Mouse (Mus musculus) midbrain, postnatal 0 days (tissue): ENCODE results near the gene Sipa1l1. TPM values are rescaled to one million over a fixed set of nuclear protein-coding genes. Genes with fewer than 3 reads are reported as not detected.

ENCODE experiments used
- ATAC-seq: fragments of 200-750 bp; cut with Nextera tagmentation; 2 replicates; pipeline ENCODE4 v1.8.0; 2017; ENCODE audit warnings: moderate number of reproducible peaks, mild to moderate bottlenecking, moderate TSS enrichment, moderate library complexity; ENCODE audit not compliant: low FRiP score
- DNase-seq: peaks from one replicate; pipeline ENCODE4 v3.0.0-alpha.2; 2015; ENCODE audit warnings: low spot score
- H3K27ac ChIP-seq: fragments of 300-500 bp; sonication (generic); 2 replicates; pipeline ENCODE4 v1.5.1; 2014; ENCODE audit warnings: low read depth, mild to moderate bottlenecking, low read length, mixed read lengths
- H3K27me3 ChIP-seq: fragments of 300-500 bp; sonication (generic); 2 replicates; pipeline ENCODE4 v1.6.1; 2014; ENCODE audit warnings: low read length, control low read depth, mixed read lengths; ENCODE audit not compliant: insufficient read depth
- H3K36me3 ChIP-seq: fragments of 300-500 bp; sonication (generic); 2 replicates; pipeline ENCODE4 v1.6.1; 2014; ENCODE audit warnings: low read length, control low read depth, mixed read lengths; ENCODE audit not compliant: insufficient read depth
- H3K4me1 ChIP-seq: fragments of 300-500 bp; sonication (generic); 2 replicates; pipeline ENCODE4 v1.6.1; 2014; ENCODE audit warnings: mild to moderate bottlenecking, control low read depth, antibody characterized with exemption, low read length, mixed read lengths; ENCODE audit not compliant: insufficient read depth
- H3K4me2 ChIP-seq: fragments of 300-500 bp; sonication (generic); 2 replicates; pipeline ENCODE4 v1.6.1; 2014; ENCODE audit warnings: low read depth, mild to moderate bottlenecking, low read length, mixed read lengths; ENCODE audit not compliant: poor library complexity, severe bottlenecking
- H3K4me3 ChIP-seq: fragments of 300-500 bp; sonication (generic); 2 replicates; pipeline ENCODE4 v1.5.1; 2014; ENCODE audit warnings: low read depth, mild to moderate bottlenecking, low read length, moderate library complexity
- H3K9ac ChIP-seq: fragments of 300-500 bp; sonication (generic); replicated peaks from 2 replicates; pipeline ENCODE4 v1.6.1; 2014; ENCODE audit warnings: mild to moderate bottlenecking, low read length, moderate library complexity, mixed read lengths; ENCODE audit not compliant: poor library complexity, severe bottlenecking
- H3K9me3 ChIP-seq: fragments of 300-500 bp; sonication (generic); 2 replicates; pipeline ENCODE4 v1.6.1; 2016; ENCODE audit warnings: low read length, control low read depth
- CTCF ChIP-seq: IDR thresholded peaks from 2 replicates; pipeline ENCODE4 v1.5.1; 2016; ENCODE audit warnings: antibody characterized with exemption, mild to moderate bottlenecking
- WGBS: fragments of 180-500 bp; shearing (Covaris S2); extraction: QIAGEN DNeasy Blood & Tissue Kit; methylation state at CpG from one replicate; pipeline ENCODE4 v1.1.7; 2014; 5-methylcytosine and 5-hydroxymethylcytosine counted together
- polyA plus RNA-seq: library from polyadenylated mRNA; unstranded; fragments of >200 nt; fragmentation: Nextera tagmentation; extraction: Ambion mirVana; gene quantifications from 2 replicates; pipeline ENCODE4 v1.2.1, GENCODE M21; 2015
- total RNA-seq: library from RNA; depleted of rRNA; stranded (reverse); fragments of >200 nt; gene quantifications from 2 replicates; pipeline ENCODE4 v1.2.3, GENCODE M21; 2014

The Sipa1l1 gene
- total and polyA plus RNA-seq, 2 experiments from 2014 or later, result 7.1 to 22.2 TPM

- Histone ChIP-seq H3K4me2 (no peak overlapping the region), H3K4me3 (no peak overlapping the region), H3K36me3 (no peaks in the 10 kb centered on the region), H3K9ac (no peak overlapping the region), H3K9me3 (no peaks in the 10 kb centered on the region), H3K27ac (no peak overlapping the region), H3K4me1 (peaks cover 6% of the 10 kb centered on the region; the same call in 1 of the 2 replicates), H3K27me3 (no peaks in the 10 kb centered on the region)
- no peak for ATAC-seq
- DNase-seq, result no peak
- TF ChIP-seq CTCF, result no peak
- 65% methylated on average over 4 of the region's 4 CpGs for WGBS
Observed at GRCm38 (mm10) chr12:82473238-82473637, 304.1 kb downstream of the Sipa1l1 start.

GRCm38 (mm10) chr12:82474409-82474808 lies 305.3 kb downstream of the Sipa1l1 start:
- H3K4me1 ChIP-seq, result peaks cover 10% of the 10 kb centered on the region; the same call in 1 of the 2 replicates
- H3K4me3 ChIP-seq, result no peak overlapping the region
- H3K27ac ChIP-seq, result no peak overlapping the region
- H3K27me3 ChIP-seq, result no peaks in the 10 kb centered on the region
- no peak for DNase-seq
- no peak overlapping the region for H3K4me2 ChIP-seq
- 79% methylated on average over 4 of the region's 4 CpGs for WGBS
- H3K9ac ChIP-seq, result no peak overlapping the region
- H3K9me3 ChIP-seq, result no peaks in the 10 kb centered on the region
- TF ChIP-seq CTCF, result no peak
- ATAC-seq, result no peak
- H3K36me3 ChIP-seq, result no peaks in the 10 kb centered on the region

- H3K27me3 ChIP-seq, result no peaks in the 10 kb centered on the region
- no peak for TF ChIP-seq CTCF
- no peak overlapping the region for H3K9ac ChIP-seq
- H3K4me2 ChIP-seq, result no peak overlapping the region
- peaks cover 10% of the 10 kb centered on the region; the same call in 1 of the 2 replicates for H3K4me1 ChIP-seq
- 88% methylated on average over 10 of the region's 10 CpGs for WGBS
- no peak overlapping the region for H3K4me3 ChIP-seq
- H3K36me3 ChIP-seq, result no peaks in the 10 kb centered on the region
- no peak for DNase-seq
- no peaks in the 10 kb centered on the region for H3K9me3 ChIP-seq
- H3K27ac ChIP-seq, result no peak overlapping the region
- no peak for ATAC-seq
Observed at GRCm38 (mm10) chr12:82476028-82476427, 306.9 kb downstream of the Sipa1l1 start.

GRCm38 (mm10) chr12:82476580-82476979 lies 307.5 kb downstream of the Sipa1l1 start:
- Histone ChIP-seq H3K4me1 (peaks cover 10% of the 10 kb centered on the region; the same call in 1 of the 2 replicates), H3K9ac (no peak overlapping the region), H3K9me3 (no peaks in the 10 kb centered on the region), H3K4me2 (no peak overlapping the region), H3K4me3 (no peak overlapping the region), H3K27me3 (no peaks in the 10 kb centered on the region), H3K27ac (no peak overlapping the region), H3K36me3 (no peaks in the 10 kb centered on the region)
- ATAC-seq (no peak), DNase-seq (no peak)
- TF ChIP-seq CTCF, result no peak
- 46% methylated on average over 2 of the region's 2 CpGs for WGBS

GRCm38 (mm10) chr12:82477826-82478225 lies 308.7 kb downstream of the Sipa1l1 start:
- Histone ChIP-seq H3K4me3 (no peak overlapping the region), H3K4me2 (peak overlapping the region; percentile 4; the same call in 1 of the 2 replicates), H3K9me3 (no peaks in the 10 kb centered on the region), H3K27ac (0 out of 2 replicates have a peak overlapping the region, but pooled peaks have one; percentile 18), H3K36me3 (no peaks in the 10 kb centered on the region), H3K9ac (0 out of 2 replicates have a peak overlapping the region, but pooled peaks have one; percentile 2), H3K4me1 (peaks cover 10% of the 10 kb centered on the region; the same call in 1 of the 2 replicates), H3K27me3 (no peaks in the 10 kb centered on the region)
- WGBS, result 21% methylated on average over 5 of the region's 5 CpGs
- no peak for TF ChIP-seq CTCF
- DNase-seq, result no peak
- ATAC-seq, result peak; percentile 41; the same call in 1 of the 2 replicates

GRCm38 (mm10) chr12:82478256-82478655 lies 309.1 kb downstream of the Sipa1l1 start:
- peak overlapping the region; percentile 4; the same call in 1 of the 2 replicates for H3K4me2 ChIP-seq
- peaks cover 10% of the 10 kb centered on the region; the same call in 1 of the 2 replicates for H3K4me1 ChIP-seq
- no peaks in the 10 kb centered on the region for H3K27me3 ChIP-seq
- no peak for DNase-seq
- ATAC-seq, result peak; percentile 38
- no peaks in the 10 kb centered on the region for H3K36me3 ChIP-seq
- H3K4me3 ChIP-seq, result no peak overlapping the region
- no peak for TF ChIP-seq CTCF
- 13% methylated on average over 8 of the region's 8 CpGs for WGBS
- H3K9me3 ChIP-seq, result no peaks in the 10 kb centered on the region
- 0 out of 2 replicates have a peak overlapping the region, but pooled peaks have one; percentile 8 for H3K9ac ChIP-seq
- H3K27ac ChIP-seq, result no peak overlapping the region
